Mouse (Mus musculus): Measurements from ENCODE around the gene Rpl18a.

The Rpl18a gene

GRCm38 (mm10) chr8:70897021-70897680 lies at the start of gene Rpl18a:
Rpl18a (minus strand) TSS chr8:70897412.
- TF ChIP-seq NANOG (IDR thresholded peaks at IDR 0.05; ENCODE audit: borderline replicate concordance, low read length) = no peak
- TF ChIP-seq POU5F1 (IDR thresholded peaks at IDR 0.05; ENCODE audit: borderline replicate concordance, low read length) = no peak
- TF ChIP-seq CTCF (conservative IDR thresholded peaks at IDR 0.05; ENCODE audit: low read length) = no peak
- peak within 1 kb of the TSS; percentile 91 for H3K4me3 ChIP-seq (replicated peaks; ENCODE audit: low read length)

GRCm38 (mm10) chr8:70943187-70943586 lies 46.0 kb upstream of the Rpl18a start:
- Histone ChIP-seq H3K9me3 (ENCODE audit: low read length) (no peaks in the 10 kb centered on the region), H3K36me3 (ENCODE audit: insufficient read depth, low read length) (no peaks in the 10 kb centered on the region), H3K4me1 (replicated peaks; ENCODE audit: low read depth, low read length) (no peaks in the 10 kb centered on the region), H3K4me3 (replicated peaks; ENCODE audit: low read length) (no peak overlapping the region), H3K27me3 (ENCODE audit: insufficient read depth, low read length) (no peaks in the 10 kb centered on the region)
- TF ChIP-seq POU5F1 (IDR thresholded peaks at IDR 0.05; ENCODE audit: borderline replicate concordance, low read length) (no peak), CTCF (conservative IDR thresholded peaks at IDR 0.05; ENCODE audit: low read length) (no peak), NANOG (IDR thresholded peaks at IDR 0.05; ENCODE audit: borderline replicate concordance, low read length) (no peak)

More at GRCm38 (mm10) chr8:70897021-70897680, at the start of gene Rpl18a:
- H3K27me3 ChIP-seq (ENCODE audit: insufficient read depth, low read length) = peaks cover 13% of the 10 kb centered on the region
- H3K36me3 ChIP-seq (ENCODE audit: insufficient read depth, low read length) = peaks cover 32% of the 10 kb centered on the region
- no peaks in the 10 kb centered on the region for H3K9me3 ChIP-seq (ENCODE audit: low read length)
- H3K4me1 ChIP-seq (replicated peaks; ENCODE audit: low read depth, low read length) = peaks cover 51% of the 10 kb centered on the region

- TF ChIP-seq NANOG (IDR thresholded peaks at IDR 0.05; ENCODE audit: borderline replicate concordance, low read length) = no peak
- no peak; the same call in 1 of the 2 replicates for TF ChIP-seq CTCF (conservative IDR thresholded peaks at IDR 0.05; ENCODE audit: low read length)
- TF ChIP-seq POU5F1 (IDR thresholded peaks at IDR 0.05; ENCODE audit: borderline replicate concordance, low read length) = no peak
Measured at GRCm38 (mm10) chr8:70941478-70941877, 44.3 kb upstream of the Rpl18a start.

GRCm38 (mm10) chr8:70937200-70937599 lies 40.0 kb upstream of the Rpl18a start:
- Histone ChIP-seq H3K9me3 (ENCODE audit: low read length) (peaks cover 6% of the 10 kb centered on the region; the same call in 1 of the 2 replicates), H3K27me3 (ENCODE audit: insufficient read depth, low read length) (peaks cover 16% of the 10 kb centered on the region), H3K4me1 (replicated peaks; ENCODE audit: low read depth, low read length) (peaks cover 5% of the 10 kb centered on the region; the same call in 1 of the 2 replicates), H3K36me3 (ENCODE audit: insufficient read depth, low read length) (no peaks in the 10 kb centered on the region), H3K4me3 (replicated peaks; ENCODE audit: low read length) (no peak overlapping the region)
- TF ChIP-seq CTCF (conservative IDR thresholded peaks at IDR 0.05; ENCODE audit: low read length) = no peak
- TF ChIP-seq NANOG (IDR thresholded peaks at IDR 0.05; ENCODE audit: borderline replicate concordance, low read length) = no peak
- no peak for TF ChIP-seq POU5F1 (IDR thresholded peaks at IDR 0.05; ENCODE audit: borderline replicate concordance, low read length)

More at GRCm38 (mm10) chr8:70941478-70941877, 44.3 kb upstream of the Rpl18a start:
- Histone ChIP-seq H3K4me1 (replicated peaks; ENCODE audit: low read depth, low read length) (no peaks in the 10 kb centered on the region), H3K36me3 (ENCODE audit: insufficient read depth, low read length) (no peaks in the 10 kb centered on the region), H3K4me3 (replicated peaks; ENCODE audit: low read length) (no peak overlapping the region), H3K27me3 (ENCODE audit: insufficient read depth, low read length) (peaks cover 2% of the 10 kb centered on the region; the same call in 1 of the 2 replicates), H3K9me3 (ENCODE audit: low read length) (no peaks in the 10 kb centered on the region)

- Histone ChIP-seq H3K9me3 (ENCODE audit: low read length) (peaks cover 10% of the 10 kb centered on the region; the same call in 1 of the 2 replicates), H3K27me3 (ENCODE audit: insufficient read depth, low read length) (peaks cover 21% of the 10 kb centered on the region), H3K36me3 (ENCODE audit: insufficient read depth, low read length) (no peaks in the 10 kb centered on the region), H3K4me1 (replicated peaks; ENCODE audit: low read depth, low read length) (peaks cover 12% of the 10 kb centered on the region; the same call in 1 of the 2 replicates), H3K4me3 (replicated peaks; ENCODE audit: low read length) (no peak overlapping the region)
- TF ChIP-seq POU5F1 (IDR thresholded peaks at IDR 0.05; ENCODE audit: borderline replicate concordance, low read length) (no peak), CTCF (conservative IDR thresholded peaks at IDR 0.05; ENCODE audit: low read length) (no peak), NANOG (IDR thresholded peaks at IDR 0.05; ENCODE audit: borderline replicate concordance, low read length) (no peak)
Measured at GRCm38 (mm10) chr8:70934786-70935185, 37.6 kb upstream of the Rpl18a start.

- Histone ChIP-seq H3K4me1 (replicated peaks; ENCODE audit: low read depth, low read length) (peaks cover 12% of the 10 kb centered on the region; the same call in 1 of the 2 replicates), H3K4me3 (replicated peaks; ENCODE audit: low read length) (no peak overlapping the region), H3K27me3 (ENCODE audit: insufficient read depth, low read length) (peaks cover 21% of the 10 kb centered on the region), H3K36me3 (ENCODE audit: insufficient read depth, low read length) (no peaks in the 10 kb centered on the region), H3K9me3 (ENCODE audit: low read length) (peaks cover 10% of the 10 kb centered on the region; the same call in 1 of the 2 replicates)
- no peak for TF ChIP-seq POU5F1 (IDR thresholded peaks at IDR 0.05; ENCODE audit: borderline replicate concordance, low read length)
- TF ChIP-seq CTCF (conservative IDR thresholded peaks at IDR 0.05; ENCODE audit: low read length) = no peak
- TF ChIP-seq NANOG (IDR thresholded peaks at IDR 0.05; ENCODE audit: borderline replicate concordance, low read length) = no peak
Measured at GRCm38 (mm10) chr8:70933036-70933435, 35.8 kb upstream of the Rpl18a start.

GRCm38 (mm10) chr8:70931731-70932130 lies 34.5 kb upstream of the Rpl18a start:
- H3K9me3 ChIP-seq (ENCODE audit: low read length) = peaks cover 10% of the 10 kb centered on the region; the same call in 1 of the 2 replicates
- H3K36me3 ChIP-seq (ENCODE audit: insufficient read depth, low read length) = no peaks in the 10 kb centered on the region
- peak overlapping the region; percentile 52 for H3K4me3 ChIP-seq (replicated peaks; ENCODE audit: low read length)
- H3K27me3 ChIP-seq (ENCODE audit: insufficient read depth, low read length) = peaks cover 21% of the 10 kb centered on the region
- peaks cover 12% of the 10 kb centered on the region; the same call in 1 of the 2 replicates for H3K4me1 ChIP-seq (replicated peaks; ENCODE audit: low read depth, low read length)
- TF ChIP-seq CTCF (conservative IDR thresholded peaks at IDR 0.05; ENCODE audit: low read length) (no peak), POU5F1 (IDR thresholded peaks at IDR 0.05; ENCODE audit: borderline replicate concordance, low read length) (no peak), NANOG (IDR thresholded peaks at IDR 0.05; ENCODE audit: borderline replicate concordance, low read length) (no peak)

- TF ChIP-seq CTCF (conservative IDR thresholded peaks at IDR 0.05; ENCODE audit: low read length) (no peak), POU5F1 (IDR thresholded peaks at IDR 0.05; ENCODE audit: borderline replicate concordance, low read length) (no peak)
- Histone ChIP-seq H3K36me3 (ENCODE audit: insufficient read depth, low read length) (no peaks in the 10 kb centered on the region), H3K27me3 (ENCODE audit: insufficient read depth, low read length) (peaks cover 8% of the 10 kb centered on the region; the same call in 1 of the 2 replicates), H3K4me3 (replicated peaks; ENCODE audit: low read length) (no peak overlapping the region), H3K9me3 (ENCODE audit: low read length) (peaks cover 4% of the 10 kb centered on the region; the same call in 1 of the 2 replicates), H3K4me1 (replicated peaks; ENCODE audit: low read depth, low read length) (peaks cover 10% of the 10 kb centered on the region; the same call in 1 of the 2 replicates)
Measured at GRCm38 (mm10) chr8:70928778-70929322, 31.6 kb upstream of the Rpl18a start.
